Mouse (Mus musculus): ENCODE data around the gene Prr3.
"Not testable (repeated sequence)": the region's sequence is repeated elsewhere in the genome, so short reads cannot be mapped to it uniquely, and the experiment has no call there.

Prr3 gene

DNA sequence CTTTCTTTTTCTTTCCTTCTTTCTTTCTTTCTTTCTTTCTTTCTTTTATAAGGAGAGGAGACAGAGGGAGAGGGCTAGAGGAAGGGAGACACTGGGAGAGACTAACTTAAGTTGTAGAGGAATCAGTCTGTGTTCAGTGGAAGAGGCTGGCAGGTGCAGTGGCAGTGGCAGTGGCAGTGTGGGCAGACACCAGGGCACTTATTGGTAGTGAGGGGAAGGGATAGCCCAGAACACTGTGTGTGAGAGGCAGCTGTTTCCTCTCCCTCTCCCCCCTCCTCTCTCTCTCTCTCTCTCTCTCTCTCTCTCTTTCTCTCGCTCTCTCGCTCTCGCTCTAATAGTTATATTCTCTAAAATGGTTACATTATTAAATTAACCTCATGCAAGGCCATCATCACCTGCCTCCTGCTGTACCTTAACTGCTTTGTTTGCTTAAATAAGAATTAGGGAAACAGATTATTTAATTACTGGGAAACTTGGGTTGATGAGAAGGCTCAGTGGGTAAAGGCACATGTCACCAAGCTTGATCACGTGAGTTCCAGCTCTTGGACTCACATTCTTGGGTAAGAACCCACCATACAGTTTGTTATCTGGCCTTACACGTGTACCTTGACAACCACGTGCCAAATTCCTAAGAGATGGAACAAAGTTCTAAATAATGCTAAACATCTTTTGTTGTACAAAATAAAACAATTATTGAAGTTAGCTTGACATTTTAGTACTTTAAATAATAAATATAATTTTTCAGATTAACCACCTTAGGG lies 18.7 kb upstream of the Prr3 start:
- DNase-seq (ENCODE audit: low spot score): no peak

DNA sequence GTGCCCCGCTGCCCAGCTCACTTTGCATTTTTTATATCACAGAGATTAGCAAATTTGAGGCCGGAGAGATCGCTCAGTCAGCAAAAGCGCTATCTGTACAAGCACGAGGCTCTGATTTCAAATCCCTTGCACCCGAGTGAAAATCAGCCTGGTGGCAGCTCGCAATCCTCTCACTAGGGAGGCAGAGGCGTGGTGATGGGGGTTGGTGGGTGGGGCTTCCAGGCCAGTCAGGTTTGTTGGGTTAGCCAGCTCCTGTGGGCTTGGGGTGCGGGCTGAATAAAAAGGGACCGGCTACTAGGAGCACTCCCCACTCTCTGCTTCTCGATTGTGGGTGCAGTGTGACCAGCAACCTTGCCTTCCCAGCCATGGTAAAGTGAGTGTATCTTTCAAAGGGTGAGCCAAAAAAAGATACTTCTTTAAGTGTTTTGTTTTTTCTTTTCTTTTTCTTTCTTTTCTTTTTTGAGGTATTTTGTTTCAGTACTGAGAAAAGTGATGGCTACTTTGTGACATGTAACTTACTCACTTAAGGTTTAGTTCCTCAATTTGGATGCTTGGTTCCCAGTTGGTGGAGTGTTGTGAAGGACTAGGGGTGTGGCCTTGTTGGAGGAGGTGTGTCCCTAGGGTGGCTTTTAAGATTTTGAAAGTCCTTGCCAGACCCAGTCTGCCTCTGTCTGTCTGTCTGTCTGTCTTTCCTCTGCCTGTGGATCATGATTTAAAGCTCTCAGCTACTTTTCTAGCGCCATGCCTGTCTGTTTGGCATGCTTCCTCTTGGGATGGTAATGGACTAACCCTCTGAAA lies 17.9 kb upstream of the Prr3 start:
- DNase-seq (ENCODE audit: low spot score): no peak

DNA sequence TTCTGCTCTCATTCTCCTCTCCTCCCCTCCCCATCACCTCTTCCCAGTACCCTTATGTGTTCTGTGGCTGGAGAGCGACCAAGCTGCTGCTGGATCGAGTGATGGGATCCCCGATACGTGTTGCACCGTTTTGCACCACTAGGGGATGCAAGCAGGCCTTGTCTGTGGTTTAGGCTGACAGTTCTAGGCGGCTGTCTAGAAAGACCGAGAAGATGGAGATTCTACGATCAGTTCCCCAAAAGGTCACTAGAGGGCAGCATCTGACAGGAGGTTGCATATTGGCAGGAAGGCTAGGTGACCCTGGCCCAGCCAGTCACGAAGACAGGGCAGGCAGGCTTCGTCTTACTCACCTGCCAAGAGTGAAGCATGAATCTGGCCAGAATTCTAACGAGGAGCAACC lies 16.9 kb upstream of the Prr3 start:
- DNase-seq (ENCODE audit: low spot score): peak; percentile 89

DNA sequence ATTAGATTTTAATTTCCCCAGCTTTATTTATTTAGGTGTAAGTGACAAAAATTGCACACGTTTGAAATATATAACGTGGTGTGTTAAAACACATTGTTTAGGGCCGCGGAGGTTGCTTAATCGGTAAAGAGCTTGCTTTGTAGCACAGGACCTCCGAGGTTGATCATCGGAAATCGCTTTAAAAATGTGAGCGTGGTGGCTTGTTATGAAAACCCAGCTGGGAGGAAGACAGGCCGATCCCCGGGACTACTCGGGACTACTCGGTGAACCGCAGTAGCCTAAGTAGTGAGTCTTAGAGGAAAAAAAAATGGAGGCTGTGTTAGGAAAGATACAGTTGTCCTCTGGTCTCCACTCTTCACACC lies 14.8 kb upstream of the Prr3 start:
- DNase-seq (ENCODE audit: low spot score): no peak

DNA sequence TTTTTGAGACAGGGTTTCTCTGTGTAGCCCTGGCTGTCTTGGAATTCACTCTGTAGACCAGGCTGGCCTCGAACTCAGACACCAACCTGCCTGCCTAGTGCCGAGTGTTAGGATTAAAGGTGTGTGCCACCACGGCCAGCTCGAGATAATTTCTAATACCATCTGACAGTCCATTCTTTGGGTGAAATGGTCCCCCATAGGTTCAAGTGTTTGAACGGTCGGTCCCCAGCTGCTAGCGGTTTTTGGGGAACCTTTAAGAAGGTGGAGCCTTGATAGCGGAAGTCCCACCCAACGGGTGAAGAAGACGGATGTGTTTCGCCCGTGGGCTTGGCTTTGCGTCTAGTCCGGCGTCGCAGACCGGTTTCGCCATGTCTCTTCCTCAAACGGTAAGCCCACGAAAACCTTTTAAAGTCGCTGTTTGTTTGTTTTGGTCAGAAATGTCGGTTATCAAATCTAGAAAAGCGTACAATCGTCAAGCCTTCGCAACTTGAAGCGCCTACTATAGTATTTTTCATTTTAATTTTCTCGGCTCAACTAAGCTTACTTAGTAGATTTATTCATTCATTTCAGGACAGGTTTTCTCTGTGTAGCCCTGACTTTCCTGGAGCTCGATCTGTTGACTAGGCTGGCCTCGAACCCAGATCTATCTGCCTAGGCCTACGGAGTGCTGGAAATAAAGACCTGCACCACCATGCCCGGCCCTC lies 14.3 kb upstream of the Prr3 start:
- DNase-seq (ENCODE audit: low spot score): peak; percentile 73

DNA sequence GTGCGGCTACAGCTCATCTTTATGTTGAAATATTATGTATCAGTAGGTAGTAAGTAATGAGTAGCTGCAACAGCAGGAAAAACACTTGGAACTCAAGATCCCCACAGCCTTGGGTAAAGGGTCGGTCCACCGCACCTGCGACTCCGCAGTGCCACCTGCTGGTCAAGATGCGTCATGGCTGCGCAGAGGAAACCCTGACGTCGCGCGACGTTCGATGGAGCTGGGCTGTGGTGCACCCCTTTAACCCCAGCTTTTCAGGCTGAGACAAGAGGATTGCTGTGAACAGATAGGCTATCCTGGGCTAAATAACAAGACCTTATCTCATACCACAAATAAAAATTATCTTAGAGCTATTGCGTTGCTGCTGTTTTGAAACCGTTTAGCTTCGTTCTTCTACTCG lies 13.6 kb upstream of the Prr3 start:
- peak; percentile 77 for DNase-seq (ENCODE audit: low spot score)

DNA sequence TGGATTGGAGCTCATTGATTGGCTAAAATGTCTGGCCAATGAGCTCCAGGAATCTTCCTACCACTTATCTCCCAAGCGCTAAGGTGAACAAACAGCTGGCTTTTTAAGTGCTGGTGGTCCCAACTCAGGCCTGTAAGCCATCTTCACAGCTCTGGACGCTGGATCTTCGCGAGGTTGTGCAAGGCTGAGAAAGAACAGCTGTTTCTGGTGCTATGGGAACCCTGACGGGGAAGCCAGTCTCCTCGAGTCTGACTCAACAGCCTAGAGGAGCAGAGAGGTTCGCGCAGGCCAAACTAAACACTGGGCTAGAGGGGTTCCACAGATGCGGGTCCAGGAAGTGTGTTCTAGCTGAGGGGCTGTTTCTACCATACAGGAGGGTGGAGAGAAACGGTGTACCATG lies 11.7 kb upstream of the Prr3 start:
- DNase-seq (ENCODE audit: low spot score): no peak

DNA sequence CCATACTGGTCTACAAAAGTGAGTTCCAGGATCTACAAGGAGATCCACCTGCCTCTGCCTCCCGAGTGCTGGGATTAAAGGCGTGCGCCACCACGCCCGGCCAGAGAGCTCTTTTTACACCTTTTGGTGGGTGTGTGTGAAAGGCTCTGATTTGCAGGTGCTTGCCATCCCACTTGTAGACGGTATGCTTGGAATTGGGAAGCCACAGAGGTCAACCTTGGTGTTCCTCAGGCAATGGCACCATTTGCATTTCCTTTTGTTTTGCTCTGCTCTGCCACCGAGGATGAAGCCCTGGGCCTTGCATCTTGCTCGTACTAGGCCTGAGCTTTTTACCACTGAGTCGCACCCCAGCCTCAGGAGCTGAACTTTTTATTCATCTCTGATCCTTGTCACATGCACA lies 1.7 kb upstream of the Prr3 start:
- DNase-seq (ENCODE audit: low spot score): no peak

DNA sequence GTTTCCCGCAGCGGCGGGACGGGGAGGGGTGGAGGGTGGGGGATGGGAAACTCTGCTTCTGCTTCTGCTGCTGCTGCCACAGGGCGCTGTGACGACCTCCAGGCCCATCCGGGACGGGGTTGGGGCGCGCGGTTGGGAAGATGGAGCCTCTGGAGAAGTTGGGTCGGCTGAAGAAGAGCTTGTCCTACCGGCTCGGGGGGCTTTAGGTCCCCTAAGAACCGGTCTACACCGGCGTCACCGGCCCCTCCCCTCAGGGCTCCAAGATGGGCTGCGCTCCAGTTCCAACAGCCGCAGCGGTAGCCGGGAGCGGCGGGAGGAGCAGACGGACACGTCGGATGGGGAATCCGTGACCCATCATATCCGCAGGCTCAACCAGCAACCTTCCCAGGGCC lies 323 bp upstream of the Prr3 start:
- DNase-seq (ENCODE audit: low spot score): peak; percentile 65

DNA sequence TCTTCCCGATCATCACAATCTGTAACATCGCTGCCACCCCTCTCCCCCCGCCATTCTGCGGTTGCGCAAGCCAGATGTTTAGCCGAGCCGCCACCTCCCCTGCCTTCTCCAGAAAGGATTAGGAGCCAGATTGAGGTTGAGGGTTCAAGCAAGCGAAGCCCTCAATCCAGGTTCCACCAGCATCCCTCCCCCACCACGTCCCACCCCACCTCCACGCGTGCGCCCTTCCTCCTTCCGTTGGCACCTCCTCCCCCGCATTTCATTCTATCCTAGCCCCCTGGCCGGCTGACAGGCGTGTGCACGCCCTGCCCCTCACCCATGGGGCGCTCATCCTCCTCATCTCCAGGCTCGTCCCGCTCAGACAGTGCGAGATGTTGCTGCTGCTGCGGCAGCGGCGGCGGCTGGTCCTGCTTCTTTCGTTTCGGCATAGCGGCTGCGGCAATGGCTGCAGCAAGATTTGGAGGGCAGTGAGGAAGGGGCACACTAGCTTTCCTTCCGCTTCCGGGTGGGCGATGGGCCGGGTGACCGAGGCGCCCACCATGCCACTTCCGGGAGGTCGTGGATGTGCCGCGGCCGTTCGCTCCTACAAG lies 1.1 kb downstream of the Prr3 start:
- no peak for DNase-seq (ENCODE audit: low spot score)

DNA sequence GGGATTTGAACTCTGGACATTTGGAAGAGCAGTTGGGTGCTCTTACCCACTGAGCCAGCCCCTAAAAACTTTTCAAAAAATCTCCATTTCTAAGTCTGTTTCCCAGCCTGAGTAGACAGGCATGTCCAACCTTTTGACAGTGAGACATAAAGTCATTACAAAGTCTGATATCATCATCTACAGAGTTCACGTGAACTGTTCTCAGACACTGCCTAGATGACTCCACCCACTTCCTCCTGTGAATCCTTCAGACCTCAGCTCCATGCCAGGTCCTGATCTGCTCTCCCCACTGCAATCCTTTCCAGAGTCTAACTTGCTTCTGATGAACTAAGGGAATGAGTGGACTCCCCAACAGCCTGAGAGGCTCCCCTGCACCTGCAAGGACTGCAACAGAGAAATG lies 7.9 kb downstream of the Prr3 start:
- no peak for DNase-seq (ENCODE audit: low spot score)

DNA sequence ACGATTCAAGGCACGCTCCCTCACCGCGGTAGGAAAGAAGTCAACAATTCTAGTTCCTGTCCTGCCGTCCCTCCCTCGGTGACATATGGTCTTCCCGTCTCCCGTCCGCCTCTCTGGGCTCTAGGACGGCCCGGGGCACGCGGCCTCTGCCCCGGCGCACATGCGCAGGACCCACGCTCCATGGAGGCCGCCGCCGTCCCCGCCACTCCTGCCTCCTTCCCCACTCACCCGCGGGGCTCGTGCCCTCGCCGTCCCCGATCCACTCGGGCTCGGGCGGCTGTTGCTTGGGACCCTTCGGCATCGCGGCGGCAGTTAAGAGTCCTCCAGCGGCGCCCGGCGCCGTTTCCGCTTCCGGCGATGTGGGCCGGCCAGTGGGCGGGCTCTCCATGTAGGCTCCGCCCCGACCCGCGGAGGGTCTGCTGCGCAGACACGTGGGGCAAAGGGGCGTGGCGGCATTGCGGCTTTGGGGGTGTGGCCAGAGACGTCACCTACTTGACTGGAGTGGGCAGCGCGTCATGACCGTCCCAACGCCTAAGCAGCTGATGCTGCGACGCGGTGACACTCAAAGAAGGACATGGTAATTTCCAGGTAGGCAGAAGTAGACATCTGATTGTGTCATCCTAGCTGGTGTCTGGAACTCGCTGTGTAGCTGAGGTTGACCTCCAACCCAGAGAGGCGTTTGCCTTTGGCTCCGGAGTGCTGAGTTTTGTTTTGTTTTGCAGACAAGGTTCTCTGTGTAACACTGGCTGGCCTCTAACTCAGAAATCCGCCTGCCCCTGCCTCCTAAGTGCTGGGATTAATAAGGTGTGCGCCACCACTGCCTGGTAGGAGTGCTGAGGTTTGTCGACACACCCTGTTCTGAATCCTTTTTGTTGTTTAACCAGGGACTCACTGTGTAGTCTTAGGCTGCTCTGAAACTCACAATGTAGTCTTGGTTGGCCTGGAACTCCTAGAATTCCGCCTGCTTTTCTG lies 10.3 kb downstream of the Prr3 start, which contains the start of gene Abcf1:
Gene Abcf1, minus strand, starts transcription at position 344 of the 972 bp plus-strand sequence.
- peak; percentile 99 for DNase-seq (ENCODE audit: low spot score)

DNA sequence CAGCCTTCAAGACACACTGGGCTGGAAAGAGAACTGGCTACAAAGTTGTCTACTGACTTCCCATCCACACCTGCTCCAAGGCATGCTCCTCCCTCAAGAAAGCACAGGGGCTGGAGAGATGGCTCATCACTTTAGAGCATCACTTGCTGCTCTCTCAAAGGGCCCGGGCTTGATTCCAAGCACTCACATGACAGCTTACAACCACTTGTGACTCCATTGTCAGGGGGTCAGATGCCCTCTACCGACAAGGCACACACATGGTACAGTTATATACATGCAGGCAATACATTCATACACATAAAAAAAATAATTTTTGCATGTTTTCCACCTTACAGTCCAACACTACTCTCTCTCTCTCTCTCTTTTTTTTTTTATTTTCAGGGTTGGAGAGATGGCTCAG lies 12.4 kb downstream of the Prr3 start:
- DNase-seq (ENCODE audit: low spot score): no peak

DNA sequence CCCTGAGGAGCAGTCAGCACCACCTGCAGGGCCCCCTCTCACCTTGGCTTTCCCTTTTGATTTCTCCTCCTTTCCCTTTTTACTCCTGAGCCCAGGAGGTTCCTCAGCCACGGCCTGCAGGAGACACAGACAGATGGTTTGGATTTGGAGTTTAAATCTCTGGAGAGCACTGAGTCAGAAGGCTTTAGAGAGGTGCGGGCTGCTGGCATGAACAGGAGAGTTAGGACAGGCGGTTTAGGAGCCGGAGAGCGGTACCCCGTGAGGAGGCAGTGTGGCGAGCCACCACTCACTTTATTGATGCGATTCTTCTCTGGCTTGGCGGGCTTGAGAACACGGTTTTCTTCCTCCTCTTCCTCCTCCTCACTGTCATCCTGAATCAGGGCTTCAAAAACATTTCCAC lies 16.8 kb downstream of the Prr3 start:
- no peak for DNase-seq (ENCODE audit: low spot score)

DNA sequence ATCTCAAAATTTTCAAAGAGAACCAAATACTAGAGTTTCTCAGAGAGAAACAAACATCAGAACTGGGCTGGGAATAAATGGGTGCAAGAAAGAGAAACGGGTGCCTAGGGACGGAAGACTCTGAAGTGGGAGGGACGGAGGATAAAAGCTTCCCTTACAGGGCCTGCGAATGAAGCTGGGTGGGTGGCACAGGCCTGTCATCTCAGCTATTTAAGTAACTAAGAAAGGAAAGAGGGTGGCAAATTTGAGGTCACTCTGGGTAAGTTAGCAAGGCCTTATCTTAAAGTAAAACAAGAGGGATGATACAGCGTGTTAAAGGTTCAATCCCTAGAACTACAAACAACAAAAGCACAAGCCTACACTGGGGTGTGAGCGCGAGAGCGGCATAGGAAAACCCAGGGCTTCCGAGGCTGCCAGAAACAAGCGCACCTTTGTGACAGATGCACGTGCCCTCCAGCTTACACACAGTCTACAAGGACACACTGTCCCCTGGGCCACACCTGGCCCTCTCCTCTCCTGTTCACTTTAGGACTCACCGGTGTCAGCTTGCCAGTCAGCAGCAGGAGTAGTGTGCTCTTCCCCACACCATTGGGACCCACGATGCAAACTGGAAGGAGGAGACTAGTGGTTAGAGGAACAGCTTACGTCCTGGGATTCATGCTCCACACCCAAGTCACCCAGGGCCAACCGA lies 21.4 kb downstream of the Prr3 start:
- no peak for DNase-seq (ENCODE audit: low spot score)

DNA sequence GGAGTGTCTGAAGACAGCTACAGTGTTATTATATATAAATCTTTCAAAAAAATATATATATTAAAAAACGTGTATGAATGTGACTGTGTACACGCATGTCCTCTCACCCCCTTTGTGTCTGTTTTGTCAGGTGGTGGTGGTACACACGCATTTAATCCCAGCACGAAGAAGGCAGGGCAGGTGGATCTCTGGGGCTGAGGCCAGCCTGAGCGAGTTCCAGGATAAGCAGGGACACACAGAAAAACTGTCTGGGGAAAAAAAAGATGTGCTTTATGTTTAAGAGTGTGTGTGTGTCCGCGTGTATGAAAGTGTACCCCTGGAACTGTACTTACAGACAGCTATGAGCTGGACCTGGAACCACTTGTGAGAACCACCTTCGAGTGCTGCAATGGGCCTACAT lies 25.4 kb downstream of the Prr3 start:
- no peak for DNase-seq (ENCODE audit: low spot score)

DNA sequence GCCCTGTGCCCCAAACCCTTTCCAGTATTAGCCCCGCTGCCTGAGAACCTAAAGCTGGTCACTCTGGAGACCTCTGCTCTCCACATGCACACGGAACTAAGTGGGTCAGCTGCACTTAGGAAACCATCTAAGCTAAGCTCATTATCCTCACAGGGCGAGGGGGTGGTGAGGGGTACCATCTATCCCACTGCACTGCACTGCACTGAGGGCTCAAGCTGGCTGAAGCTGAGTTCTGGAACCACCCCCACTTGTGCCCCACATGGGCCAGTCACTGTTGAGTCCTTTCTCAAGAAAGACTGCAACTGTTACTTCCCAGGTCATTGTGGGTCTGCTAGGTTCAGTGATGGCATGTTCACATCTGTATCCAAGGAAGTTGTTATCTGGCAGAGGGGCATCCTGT lies 27.5 kb downstream of the Prr3 start:
- DNase-seq (ENCODE audit: low spot score): not testable (repeated sequence)

DNA sequence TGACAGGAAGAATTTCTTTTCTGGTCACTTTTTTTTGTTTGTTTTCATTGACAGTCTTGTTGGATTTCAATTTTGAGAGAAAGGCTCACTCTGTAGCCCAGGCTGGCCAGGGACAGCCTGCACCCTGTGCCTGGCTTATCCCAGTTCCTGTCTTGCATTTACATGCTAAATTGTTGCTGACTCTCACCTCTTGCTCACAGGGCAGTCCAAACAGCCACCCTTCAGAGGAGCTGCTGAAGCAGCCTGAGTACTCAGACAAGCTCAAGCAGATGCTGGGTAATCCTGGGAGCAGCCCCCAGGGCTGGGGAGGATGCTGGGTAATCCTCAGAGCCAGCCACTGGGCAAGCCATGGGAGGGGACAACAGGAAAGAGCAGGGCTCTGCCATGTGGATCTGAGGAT lies 29.1 kb downstream of the Prr3 start:
- DNase-seq (ENCODE audit: low spot score): not testable (repeated sequence)

DNA sequence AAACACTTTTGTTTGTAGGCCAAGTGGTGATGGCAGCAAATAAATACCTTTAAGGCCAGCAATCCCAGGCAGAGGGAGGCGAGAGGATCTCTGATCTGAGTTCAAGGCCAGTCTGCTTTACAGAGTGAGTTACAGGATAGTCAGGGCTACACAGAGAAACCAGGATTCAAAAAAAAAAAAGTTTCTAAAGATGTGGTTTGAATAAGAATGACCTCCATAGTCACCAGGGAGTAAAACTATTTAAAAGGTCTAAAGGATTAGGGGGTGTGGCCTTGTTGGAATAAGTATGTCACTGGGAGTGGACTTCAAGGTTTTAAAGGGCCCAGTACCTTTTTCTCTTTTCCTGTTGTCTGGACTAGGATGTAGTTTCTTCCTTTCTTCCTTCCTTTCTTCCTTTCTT lies 40.1 kb downstream of the Prr3 start:
- no peak for DNase-seq (ENCODE audit: low spot score)

DNA sequence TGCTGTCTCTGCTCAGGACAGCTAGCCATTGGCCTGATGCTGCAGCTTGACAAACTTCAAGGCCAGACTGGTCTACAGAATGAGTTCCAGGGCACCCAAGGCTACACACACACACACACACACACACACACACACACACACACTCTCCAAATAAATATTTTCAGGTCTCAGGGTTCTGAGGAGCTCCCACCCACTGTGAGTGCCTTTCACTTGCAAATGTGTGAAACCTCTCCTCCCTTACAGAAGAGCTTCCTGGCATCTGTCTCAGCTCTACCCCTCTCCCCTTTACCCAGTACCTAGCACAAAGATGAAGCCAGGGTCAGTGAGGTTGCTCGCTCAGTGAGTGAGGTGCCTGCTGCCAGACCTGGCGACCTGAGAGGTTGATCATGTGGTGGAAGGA lies 40.9 kb downstream of the Prr3 start:
- no peak for DNase-seq (ENCODE audit: low spot score)
